Mouse (Mus musculus) gastrocnemius, postnatal 36 days (tissue): ENCODE data around the gene Ptprd. TPM values are rescaled to one million over a fixed set of nuclear protein-coding genes. Genes with fewer than 3 reads are reported as not detected.
"Not testable (repeated sequence)": the region's sequence is repeated elsewhere in the genome, so short reads cannot be mapped to it uniquely, and the experiment has no call there.

Source experiments
- DNase-seq, 2 experiments: peaks; one replicate each; pipeline ENCODE4 v3.0.0; 2022
- intact Hi-C: fragments of 180-260 bp; cut with DNase I; formaldehyde crosslinking; loops from one replicate; pipeline ENCODE4 v1.15.1; 2025
- total RNA-seq, 2 experiments: library from RNA; stranded (reverse); gene quantifications; 2 replicates each; pipeline ENCODE4 v1.2.3; 2021

Gene Ptprd
- total RNA-seq, 2 experiments from 2014 or later = 5.2 to 6.7 TPM

DNA sequence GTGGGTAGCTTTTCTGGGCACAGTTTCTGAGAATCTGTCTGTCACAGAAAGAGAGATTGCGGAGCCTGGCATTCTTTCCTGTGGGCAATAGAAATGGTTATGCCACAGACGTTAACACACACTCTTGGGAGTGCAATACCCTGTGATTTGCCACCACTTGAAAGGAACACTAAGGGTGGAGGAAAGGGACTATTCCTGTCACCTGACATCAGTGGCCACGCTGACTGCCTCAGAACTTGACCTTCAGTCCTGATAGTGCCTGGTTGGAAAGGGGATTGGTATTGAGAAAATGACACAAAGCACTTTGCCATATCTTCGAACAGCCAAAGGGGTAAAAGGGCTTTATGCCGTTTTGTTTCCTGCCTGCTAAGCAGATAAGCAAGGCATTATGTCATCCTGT, 1750.4 kb downstream of the Ptprd start:
- DNase-seq = no peak
- intact Hi-C loops = no loop called here

DNA sequence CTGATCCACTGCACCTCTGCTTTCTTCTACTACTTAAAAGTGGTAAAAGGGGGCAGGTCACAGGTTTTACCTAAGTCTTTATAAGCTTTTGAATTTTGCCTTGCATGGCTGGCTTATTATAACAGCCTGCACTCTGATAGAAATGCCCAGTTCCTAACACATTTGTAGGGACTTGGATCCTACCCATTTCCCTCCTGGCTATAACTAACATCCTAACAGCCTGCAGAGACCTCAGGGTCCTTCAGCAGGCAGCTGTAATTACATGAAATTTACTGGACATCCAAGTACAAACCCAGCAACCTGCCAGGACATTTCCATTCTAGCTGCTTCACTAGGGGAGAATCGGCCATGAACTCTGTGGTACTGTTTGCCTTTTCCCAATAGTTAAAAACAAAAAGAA, 1751.2 kb downstream of the Ptprd start:
- DNase-seq = no peak
- intact Hi-C loops = no loop called here

DNA sequence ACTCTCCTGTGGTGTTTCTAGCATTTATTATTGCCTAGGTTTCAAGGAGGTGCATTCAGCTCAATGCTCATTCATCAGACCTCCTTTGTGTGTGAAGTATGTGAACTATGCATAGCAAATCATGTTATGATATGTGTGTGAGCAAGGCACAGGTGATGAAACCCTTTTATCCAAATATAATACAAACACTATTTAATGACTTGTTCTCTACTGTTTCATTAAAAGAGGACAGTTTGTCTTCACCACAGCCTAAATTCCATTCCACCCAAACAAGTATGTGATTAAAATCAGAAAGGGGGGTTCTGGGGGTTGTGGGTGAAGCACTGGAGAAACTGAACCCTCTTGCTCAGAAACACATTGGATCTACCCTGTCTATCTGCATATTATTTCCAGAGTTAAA, 1752.1 kb downstream of the Ptprd start:
- intact Hi-C loops = no loop called here
- no peak for DNase-seq

DNA sequence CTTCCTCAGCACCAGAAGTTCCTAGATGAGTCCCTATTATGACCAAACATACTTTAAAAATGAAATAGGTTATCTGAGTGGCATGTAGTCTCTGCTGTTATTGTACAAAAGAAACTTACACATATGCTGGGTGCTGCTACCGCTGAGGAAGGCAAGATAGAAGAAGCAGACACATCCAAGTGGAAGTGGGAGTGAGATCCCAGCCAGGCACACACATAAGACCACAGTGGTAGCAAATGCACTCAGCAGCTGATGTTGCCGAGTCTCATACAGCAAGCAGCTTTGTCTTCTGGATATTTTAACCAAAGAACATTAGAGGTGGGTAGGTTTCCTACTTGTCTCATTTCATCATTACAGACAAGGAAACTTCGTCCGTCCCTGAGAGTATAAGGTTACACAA, 1759.5 kb downstream of the Ptprd start:
- intact Hi-C loops = no loop called here
- no peak for DNase-seq

DNA sequence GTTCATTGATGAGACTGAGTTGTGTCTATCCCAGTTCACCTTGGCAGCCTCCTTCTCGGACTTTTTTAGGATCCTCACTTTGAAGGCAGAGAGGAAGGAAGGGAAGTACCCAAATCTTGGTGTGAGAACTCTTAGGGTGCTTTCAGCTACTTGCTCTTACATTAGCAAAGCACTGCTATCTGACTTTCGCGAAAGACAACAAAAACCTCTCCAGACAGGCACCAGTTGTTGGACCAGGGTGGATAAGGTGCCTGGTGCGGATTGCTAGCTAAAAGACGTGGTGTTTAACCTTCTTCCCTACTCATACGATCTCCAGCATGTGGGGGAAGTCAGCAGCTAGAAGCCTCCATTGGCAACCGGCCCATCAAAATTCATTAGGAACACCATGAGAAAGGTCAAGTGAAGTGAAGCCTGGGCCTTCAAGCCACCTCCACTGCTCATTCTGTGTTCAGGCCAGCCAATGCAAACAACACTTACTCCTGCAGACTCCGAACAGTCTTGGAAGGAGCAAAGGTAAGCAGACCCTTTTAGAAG, 1760.7 kb downstream of the Ptprd start:
- no peak for DNase-seq
- intact Hi-C loops = no loop called here

DNA sequence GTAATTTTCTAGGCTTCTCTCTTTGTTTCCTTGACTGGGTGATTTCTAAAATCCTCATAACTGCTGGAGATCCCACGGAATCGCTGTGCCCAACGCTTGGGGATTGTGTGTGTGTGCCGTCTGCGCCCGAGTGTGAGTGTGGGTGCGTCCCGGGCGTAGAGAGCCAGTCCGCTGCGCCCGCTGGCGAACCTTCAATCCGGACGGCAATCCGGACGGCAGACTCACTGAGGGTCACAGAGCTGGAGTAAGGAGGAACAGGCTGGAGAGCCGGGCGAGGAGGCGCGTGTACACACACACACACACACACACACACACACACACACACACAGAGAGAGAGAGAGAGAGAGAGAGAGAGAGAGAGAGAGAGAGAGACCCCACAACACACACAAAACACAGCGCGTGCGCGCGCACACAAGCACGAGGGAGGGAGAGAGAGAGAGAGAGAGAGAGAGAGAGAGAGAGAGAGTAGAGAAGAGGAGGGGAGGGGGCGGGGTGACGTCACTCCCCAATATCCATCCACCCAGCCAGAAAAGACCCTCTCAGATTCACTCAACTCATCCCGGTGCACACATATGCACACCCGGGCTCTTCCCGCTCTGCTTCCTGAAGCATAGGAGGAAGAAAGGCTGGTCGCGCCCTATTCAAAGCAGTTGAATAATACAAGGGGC, 1761.3 kb downstream of the Ptprd start:
- DNase-seq = peak in 1 of 2 experiments; percentile 16
- intact Hi-C loops = no loop called here

DNA sequence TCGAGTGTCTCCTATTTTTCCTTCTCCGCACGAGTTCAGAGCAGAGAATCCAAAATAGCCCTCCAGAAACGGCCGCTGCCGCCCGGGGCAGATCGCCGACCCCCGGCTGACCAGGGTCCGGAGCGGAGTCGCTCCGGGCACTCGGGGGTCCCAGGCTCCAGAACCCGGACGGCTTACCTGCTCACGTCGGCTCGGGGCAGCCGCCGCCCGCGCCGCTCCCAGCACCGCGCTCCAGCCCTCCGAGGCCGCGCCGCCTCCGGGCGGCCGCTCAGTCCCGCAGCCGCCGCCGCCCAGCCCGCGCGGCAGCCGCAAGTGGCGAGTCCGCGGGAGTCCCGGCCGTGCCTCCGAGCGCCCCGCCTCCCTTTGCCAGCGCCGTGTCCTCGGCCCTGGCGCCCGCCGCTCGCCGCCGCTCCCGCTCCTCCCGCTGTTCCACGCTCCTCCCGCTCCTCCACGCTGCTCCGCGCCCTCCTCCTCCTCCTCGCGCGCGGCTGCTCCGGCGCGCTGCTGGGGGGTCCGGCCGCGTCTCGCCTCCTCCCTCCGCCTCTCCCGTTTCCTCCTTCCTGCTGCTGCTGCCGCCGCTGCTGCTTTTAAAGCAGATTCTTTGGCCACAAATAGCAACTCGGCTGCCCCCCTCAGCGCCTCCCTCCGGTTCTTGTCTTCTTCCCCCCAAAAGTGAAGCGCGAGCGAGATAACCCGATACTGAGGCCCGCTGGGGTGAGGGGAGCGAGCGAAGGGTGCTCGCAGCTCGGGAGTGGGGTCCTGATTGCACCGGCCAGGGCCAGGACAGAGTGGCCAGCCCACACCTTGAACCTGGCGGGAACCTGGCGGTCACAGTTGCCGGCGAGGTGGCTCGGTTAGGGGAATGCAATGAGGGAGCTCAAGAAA, 1762.1 kb downstream of the Ptprd start:
- intact Hi-C loops = loop anchor here (5.0 kb wide), 1 partner anchor 77 kb away; no protein-coding TSS in a partner anchor
- peak; percentile 37 to 47 for DNase-seq

DNA sequence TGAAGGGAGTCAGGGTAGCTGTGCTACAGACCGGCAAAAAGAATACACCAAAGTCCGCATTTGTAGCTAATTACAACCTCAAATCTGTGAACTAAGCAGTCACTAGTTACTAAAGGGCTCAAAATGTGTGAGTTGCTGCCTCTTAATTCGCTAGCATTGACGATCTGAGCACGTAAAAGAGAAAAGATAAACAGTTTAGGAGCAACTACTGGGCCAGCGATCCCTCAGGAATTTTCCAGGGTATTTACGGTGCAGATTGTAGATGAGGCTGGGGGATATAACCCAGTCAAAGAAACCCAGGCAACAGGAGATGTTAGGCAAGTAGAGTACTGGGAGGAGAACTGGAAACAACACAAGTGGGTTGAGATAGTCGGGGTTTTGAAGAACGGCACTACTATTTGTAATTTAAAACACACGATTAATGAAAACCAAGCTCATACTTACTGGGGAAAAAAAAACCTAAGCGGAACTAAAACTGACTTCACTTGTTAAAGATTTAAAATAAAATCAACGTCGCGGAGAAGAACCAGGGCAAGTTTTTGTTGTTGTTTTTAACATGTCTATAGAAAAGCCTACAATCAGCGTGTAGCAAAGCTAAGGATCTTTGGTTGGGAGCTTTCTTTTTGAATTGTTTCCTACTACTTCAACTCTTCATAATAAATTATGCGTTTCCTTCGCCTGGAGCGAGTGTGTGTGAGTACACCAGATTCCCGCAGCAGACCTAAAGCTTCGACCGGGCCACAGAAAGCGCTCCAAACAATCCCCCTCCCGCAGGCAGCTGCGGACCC, 1762.9 kb downstream of the Ptprd start:
- intact Hi-C loops = loop anchor here (5.0 kb wide), 1 partner anchor 77 kb away; no protein-coding TSS in a partner anchor
- DNase-seq = no peak

DNA sequence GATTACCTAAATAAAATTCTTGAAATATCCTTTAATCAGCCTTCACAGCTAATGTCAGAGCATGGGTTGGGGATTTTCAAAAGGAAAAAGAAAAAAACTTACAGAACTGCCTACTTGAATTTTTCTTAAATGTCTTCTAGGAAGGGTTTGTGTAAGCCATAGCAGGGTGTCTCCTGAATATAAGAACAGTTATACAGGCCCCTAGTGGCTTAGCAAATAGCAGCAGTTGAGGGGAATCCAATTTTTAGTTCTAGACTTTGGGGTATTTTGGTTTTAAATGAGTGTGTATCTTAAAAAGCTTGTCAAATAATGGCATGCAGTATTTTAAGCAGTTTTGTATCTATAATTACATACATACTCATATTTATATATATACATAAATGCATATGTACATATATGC, 1764.4 kb downstream of the Ptprd start:
- no peak for DNase-seq
- intact Hi-C loops = loop anchor here (5.0 kb wide), 1 partner anchor 75 kb away; no protein-coding TSS in a partner anchor

DNA sequence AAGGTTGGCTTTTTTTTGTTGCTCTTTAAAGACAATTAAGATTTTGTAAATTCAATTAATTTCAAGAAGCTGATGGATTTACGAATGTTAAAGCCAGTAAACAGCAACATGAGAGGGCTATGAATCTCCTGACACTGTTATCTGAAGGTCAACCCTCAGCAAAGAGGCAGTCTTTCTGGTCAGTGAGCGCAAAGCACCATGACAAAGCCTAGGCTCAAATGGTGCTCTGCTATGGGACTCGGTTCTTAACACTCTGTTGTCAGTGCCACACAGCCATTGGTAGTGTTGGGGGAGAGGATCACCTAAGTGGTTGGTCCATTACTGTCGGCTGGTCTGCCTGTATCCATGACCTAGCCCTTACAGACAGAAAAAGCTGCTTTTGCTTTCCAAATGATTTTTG, 1767.0 kb downstream of the Ptprd start:
- no peak for DNase-seq
- intact Hi-C loops = loop anchor here (5.0 kb wide), 1 partner anchor 72 kb away; no protein-coding TSS in a partner anchor

DNA sequence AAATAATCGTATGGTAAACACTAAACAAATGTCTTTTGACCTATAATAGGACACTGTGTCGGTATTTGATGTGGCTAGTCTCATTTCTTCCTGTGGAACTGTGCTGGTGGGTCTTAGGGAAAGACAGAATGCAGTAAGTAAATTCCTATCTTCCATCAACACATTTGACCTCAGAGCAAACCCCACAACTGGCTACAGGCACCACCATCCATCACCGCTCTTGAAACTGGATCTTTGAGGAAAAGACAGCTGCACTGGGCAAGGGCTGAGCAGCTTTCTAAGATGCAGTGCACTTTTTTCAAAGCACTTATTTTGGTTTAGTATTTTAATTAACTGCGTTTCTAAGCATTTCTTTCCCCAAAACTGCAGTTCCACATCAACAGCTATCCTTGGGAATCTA, 1768.2 kb downstream of the Ptprd start:
- intact Hi-C loops = no loop called here
- no peak for DNase-seq

DNA sequence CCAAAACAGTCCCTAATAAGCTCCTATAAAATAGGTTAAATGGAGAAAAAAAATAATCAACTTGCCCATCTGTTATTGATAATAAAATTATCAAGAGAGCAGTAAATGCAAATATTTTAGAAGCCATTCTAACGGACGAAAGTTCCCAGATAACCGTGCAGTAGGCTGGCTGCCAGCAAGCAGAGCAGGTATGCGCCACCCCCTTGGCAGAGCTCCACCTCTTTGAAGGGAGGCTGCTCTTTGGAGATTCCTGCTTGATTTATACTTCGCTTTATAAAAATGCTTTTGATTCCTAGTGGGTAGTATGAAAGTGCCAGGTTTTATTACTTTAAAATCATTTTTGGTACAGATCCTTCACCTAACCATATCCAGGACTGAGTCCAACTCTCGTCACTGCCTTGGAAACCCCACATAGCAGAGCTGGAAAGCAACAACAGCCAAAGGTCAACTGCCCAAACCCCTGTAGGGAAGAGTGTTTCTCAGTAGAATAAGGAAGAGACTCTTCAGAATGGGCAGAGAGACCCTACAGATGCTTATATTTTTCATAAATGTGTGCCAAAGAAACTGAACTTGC, 1770.9 kb downstream of the Ptprd start:
- DNase-seq = no peak

DNA sequence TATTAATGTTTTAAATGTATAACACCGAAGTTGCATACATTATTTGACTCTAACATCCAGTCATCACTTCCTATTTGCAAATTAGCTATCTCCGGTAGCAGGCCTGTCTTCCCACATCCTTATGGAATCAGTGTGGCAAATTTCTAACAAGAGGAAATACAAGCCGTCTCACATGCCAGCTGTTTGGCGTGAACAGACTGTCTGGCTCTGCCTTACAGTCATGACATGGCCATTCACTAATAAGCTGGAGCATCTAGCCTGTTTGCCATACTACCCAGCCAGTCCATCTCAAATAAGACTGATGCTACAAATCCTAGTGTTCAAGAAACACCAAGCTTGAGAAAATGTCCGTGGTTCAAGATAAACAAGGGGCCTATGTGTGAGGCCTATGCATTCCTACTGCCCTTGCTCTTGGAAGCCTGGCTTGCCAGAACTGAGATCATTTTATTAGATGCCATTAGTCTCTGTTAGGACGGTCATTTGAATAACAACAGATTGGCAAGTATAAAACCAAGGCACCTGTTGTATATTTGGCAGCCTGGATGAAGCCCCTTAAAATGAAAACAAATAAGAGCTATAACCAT, 1773.2 kb downstream of the Ptprd start:
- intact Hi-C loops = no loop called here
- DNase-seq = no peak

More for the DNA sequence above, 1770.9 kb downstream of the Ptprd start:
- intact Hi-C loops = no loop called here

DNA sequence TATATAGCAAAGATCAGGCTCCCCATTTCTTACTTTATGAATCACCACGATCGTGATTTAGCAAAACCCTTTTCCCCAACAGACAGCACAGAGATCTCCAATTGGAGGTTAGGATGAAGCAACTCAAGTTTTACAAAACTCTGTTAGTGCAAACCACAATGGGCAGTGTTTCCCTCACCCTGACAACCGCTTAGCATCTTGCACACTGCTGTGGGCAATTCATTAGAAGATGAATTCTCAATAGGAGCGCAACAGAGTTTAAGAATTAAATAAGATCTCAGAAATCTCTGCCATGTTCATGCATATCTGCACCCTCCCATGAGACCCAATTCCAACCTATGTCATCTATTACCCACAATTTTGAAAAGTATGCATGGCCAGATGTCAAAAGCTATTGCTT, 1773.7 kb downstream of the Ptprd start:
- intact Hi-C loops = no loop called here
- no peak for DNase-seq

DNA sequence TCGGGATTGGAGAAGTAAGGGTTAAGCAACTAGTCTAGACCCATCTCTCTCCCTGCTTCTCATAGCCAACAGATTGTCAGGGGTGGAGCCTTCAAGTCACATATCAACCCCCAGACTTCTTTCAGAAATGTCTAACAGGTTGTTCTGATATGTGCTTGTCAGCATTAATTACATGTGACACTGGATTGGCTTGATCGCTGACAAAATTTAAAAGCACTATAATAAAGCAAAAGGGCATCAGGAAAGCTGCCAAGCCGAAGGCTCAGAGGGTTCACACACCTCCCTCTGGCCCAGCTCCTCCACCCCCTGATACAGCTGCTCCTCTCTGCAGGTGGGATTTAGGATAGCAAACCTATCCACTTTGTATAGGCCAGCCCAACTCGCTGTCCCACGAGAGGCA, 1775.8 kb downstream of the Ptprd start:
- DNase-seq = no peak
- intact Hi-C loops = no loop called here

DNA sequence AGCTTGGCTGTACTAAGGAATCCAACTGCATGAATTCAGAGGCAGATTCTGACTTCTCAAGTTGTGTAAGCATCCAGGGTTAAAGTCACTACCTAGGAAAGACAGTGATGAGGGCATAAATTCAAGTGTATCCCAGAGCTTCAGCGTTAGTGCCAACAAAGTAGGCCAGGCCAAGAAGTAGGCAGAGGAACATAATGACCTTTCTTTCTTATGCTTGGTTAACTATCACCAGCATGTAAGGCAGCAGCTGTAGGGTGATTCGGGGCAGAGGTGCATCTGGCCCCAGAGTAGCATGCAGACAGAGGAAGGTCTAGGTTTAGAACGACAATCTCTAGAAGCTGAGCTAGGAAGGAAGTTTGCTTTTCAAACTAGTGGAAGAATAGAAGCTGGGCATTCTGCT, 1782.0 kb downstream of the Ptprd start:
- intact Hi-C loops = no loop called here
- DNase-seq = no peak

DNA sequence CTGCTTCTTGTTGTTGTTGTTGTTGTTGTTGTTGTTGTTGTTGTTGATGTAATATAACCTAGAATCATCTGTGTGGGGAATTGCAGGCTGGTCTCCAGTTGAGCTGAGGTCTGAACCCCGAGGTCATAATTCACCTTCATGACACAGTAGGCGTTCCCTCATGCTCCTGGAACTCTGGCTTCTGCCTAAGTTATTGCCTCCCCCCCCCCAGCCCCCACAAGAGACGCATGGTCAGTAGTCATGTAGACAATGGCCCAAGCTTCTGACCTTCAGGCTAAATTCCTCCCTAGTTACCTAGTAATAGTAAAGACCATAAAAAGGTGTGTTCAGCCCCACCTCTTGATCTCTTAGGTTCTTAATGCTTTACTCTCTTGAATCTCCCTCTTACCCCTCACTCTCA, 1784.7 kb downstream of the Ptprd start:
- intact Hi-C loops, DNase-seq: not testable (repeated sequence)

DNA sequence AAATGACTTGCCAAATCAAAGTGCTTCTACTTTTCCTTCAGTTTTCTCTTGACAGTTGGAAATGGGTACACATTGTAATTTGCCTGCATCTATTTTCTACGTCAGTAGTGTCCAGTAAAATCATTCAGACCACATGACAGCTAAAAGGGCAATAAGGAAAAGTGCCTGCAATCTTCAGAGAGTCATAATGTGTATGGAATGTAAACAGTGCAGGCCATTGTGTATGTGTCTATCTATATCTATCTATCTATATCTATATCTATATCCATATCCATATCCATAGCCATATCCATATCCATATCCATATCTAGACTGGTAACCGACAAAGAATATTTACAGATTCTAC, 1786.6 kb downstream of the Ptprd start:
- DNase-seq = no peak
- intact Hi-C loops = no loop called here

DNA sequence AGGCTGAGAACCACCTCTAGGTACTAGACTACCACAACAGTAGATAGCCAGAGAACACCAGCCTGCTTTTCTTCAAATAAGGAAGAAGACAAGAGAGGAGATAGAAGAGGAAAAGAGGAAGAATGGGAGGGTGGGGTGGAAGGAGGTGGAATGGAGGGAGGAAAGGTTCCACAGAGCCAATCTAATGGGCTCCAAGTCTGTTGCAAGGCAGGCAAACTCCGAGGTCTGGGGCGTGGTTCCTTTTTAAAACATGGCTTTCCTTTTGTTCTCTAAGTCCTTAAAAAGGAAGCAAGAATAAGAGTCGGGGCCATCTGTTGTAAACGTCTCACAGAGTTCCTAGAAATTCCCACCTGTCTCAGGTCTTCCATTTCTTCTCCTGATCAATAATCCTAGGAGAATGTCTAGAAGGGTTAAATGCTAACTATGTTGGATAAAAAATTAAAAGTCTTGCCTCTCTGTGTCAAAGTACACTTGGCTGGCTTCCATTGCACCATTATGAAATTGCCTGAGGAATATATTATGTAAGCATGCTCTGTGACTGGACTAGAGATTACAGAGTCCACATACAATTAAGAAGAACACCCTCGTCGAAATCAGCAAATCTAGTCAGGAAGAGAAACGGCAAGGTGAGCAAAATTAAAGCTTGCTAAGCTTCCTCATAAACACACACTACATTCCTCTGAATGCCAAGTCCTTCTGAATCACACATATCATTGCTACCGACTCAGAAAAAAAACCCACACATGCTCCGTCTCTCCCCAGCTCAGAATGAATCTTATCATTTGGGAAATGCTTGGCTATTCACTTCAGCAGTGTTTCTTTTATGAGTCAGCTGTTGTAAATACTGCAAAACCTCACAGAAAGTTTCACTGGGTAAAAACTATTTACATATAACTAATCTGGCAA, 1787.2 kb downstream of the Ptprd start:
- DNase-seq = no peak
- intact Hi-C loops = no loop called here
